Mouse (Mus musculus): ENCODE measurements around the gene Mxi1. TPM values are rescaled to one million over a fixed set of nuclear protein-coding genes. Genes with fewer than 3 reads are reported as not detected.

The Mxi1 gene
- 29.3 and 30.3 TPM in 2 replicates for polyA plus RNA-seq (2014; fragmentation: Nextera tagmentation; extraction: Ambion mirVana)

- WGBS, result under 1% methylated on average over 38 of the region's 38 CpGs
- H3K9ac ChIP-seq (replicated peaks; ENCODE audit: low read depth, low read length), result peak within 1 kb of the TSS; percentile 67
- no peaks in the 10 kb centered on the region for H3K9me3 ChIP-seq (ENCODE audit: control insufficient read depth, low read depth, low read length)
- no peaks in the 10 kb centered on the region for H3K36me3 ChIP-seq (ENCODE audit: control insufficient read depth, insufficient read depth, low read length)
- ATAC-seq (ENCODE audit: insufficient number of reproducible peaks, insufficient read depth, low FRiP score, low read depth), result peak; percentile 73
- peak within 1 kb of the TSS; percentile 74 for H3K4me3 ChIP-seq (ENCODE audit: low read depth, low read length)
- H3K4me1 ChIP-seq (ENCODE audit: control insufficient read depth, insufficient read depth, low read length), result peaks cover 11% of the 10 kb centered on the region; the same call in 1 of the 2 replicates
- H3K27me3 ChIP-seq (ENCODE audit: control insufficient read depth, insufficient read depth, low read length), result no peaks in the 10 kb centered on the region
- peak within 1 kb of the TSS; percentile 97 for H3K27ac ChIP-seq (ENCODE audit: low read length)
- peak within 1 kb of the TSS; percentile 97 for H3K4me2 ChIP-seq (replicated peaks; ENCODE audit: low read depth, low read length)
These were observed at the start of gene Mxi1 for GRCm38 (mm10) chr19:53310348-53310747. Mxi1 (plus strand) TSS chr19:53310518.

DNA sequence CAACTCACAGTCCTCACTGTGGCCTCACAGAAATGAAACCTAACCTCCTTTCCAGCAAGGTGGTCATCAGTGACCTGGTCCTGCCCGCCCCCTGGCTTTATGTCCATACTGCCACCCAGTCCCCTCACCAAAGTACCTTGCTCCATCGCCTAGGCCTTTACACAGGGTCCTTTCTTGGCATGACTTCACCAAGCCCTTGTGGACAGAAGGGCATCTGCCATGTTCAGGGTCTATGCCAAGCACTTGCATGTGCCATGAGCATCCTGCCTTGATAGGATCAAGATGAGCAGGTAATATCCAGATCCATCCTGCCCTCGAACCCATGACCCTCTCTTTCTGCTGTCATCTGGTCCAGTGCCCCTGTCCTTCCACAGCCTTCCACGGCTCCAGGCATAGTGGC is 49.5 kb upstream of the Mxi1 start:
- no peak overlapping the region for H3K4me2 ChIP-seq (replicated peaks; ENCODE audit: low read depth, low read length)
- no peaks in the 10 kb centered on the region for H3K9me3 ChIP-seq (ENCODE audit: control insufficient read depth, low read depth, low read length)
- H3K36me3 ChIP-seq (ENCODE audit: control insufficient read depth, insufficient read depth, low read length), result no peaks in the 10 kb centered on the region
- 0 out of 2 replicates have a peak, but pooled peaks cover 4% of the 10 kb centered on the region for H3K4me1 ChIP-seq (ENCODE audit: control insufficient read depth, insufficient read depth, low read length)
- no peak overlapping the region for H3K9ac ChIP-seq (replicated peaks; ENCODE audit: low read depth, low read length)
- no peaks in the 10 kb centered on the region for H3K27me3 ChIP-seq (ENCODE audit: control insufficient read depth, insufficient read depth, low read length)
- ATAC-seq (ENCODE audit: insufficient number of reproducible peaks, insufficient read depth, low FRiP score, low read depth), result no peak
- 85% methylated on average over 4 of the region's 4 CpGs for WGBS
- H3K27ac ChIP-seq (ENCODE audit: low read length), result no peak overlapping the region
- H3K4me3 ChIP-seq (ENCODE audit: low read depth, low read length), result no peak overlapping the region

- Histone ChIP-seq H3K9ac (replicated peaks; ENCODE audit: low read depth, low read length) (no peak overlapping the region), H3K4me2 (replicated peaks; ENCODE audit: low read depth, low read length) (no peak overlapping the region), H3K36me3 (ENCODE audit: control insufficient read depth, insufficient read depth, low read length) (no peaks in the 10 kb centered on the region), H3K9me3 (ENCODE audit: control insufficient read depth, low read depth, low read length) (no peaks in the 10 kb centered on the region), H3K4me3 (ENCODE audit: low read depth, low read length) (no peak overlapping the region), H3K27ac (ENCODE audit: low read length) (no peak overlapping the region), H3K27me3 (ENCODE audit: control insufficient read depth, insufficient read depth, low read length) (no peaks in the 10 kb centered on the region), H3K4me1 (ENCODE audit: control insufficient read depth, insufficient read depth, low read length) (0 out of 2 replicates have a peak, but pooled peaks cover 4% of the 10 kb centered on the region)
- WGBS, result 71% methylated on average over 7 of the region's 7 CpGs
- no peak for ATAC-seq (ENCODE audit: insufficient number of reproducible peaks, insufficient read depth, low FRiP score, low read depth)
These were observed 48.3 kb upstream of the Mxi1 start for GRCm38 (mm10) chr19:53262061-53262460.

- no peak overlapping the region for H3K4me2 ChIP-seq (replicated peaks; ENCODE audit: low read depth, low read length)
These were observed 46.2 kb upstream of the Mxi1 start for GRCm38 (mm10) chr19:53263859-53264733.

GRCm38 (mm10) chr19:53264821-53265727 is 45.2 kb upstream of the Mxi1 start:
- WGBS, result 49% methylated on average over 12 of the region's 12 CpGs

More at GRCm38 (mm10) chr19:53263859-53264733, 46.2 kb upstream of the Mxi1 start:
- 0 out of 2 replicates have a peak, but pooled peaks cover 4% of the 10 kb centered on the region for H3K4me1 ChIP-seq (ENCODE audit: control insufficient read depth, insufficient read depth, low read length)
- no peak for ATAC-seq (ENCODE audit: insufficient number of reproducible peaks, insufficient read depth, low FRiP score, low read depth)
- H3K9ac ChIP-seq (replicated peaks; ENCODE audit: low read depth, low read length), result no peak overlapping the region
- no peak overlapping the region for H3K27ac ChIP-seq (ENCODE audit: low read length)
- no peak overlapping the region for H3K4me3 ChIP-seq (ENCODE audit: low read depth, low read length)
- 42% methylated on average over 21 of the region's 23 CpGs for WGBS
- H3K9me3 ChIP-seq (ENCODE audit: control insufficient read depth, low read depth, low read length), result no peaks in the 10 kb centered on the region
- no peaks in the 10 kb centered on the region for H3K27me3 ChIP-seq (ENCODE audit: control insufficient read depth, insufficient read depth, low read length)
- H3K36me3 ChIP-seq (ENCODE audit: control insufficient read depth, insufficient read depth, low read length), result no peaks in the 10 kb centered on the region

DNA sequence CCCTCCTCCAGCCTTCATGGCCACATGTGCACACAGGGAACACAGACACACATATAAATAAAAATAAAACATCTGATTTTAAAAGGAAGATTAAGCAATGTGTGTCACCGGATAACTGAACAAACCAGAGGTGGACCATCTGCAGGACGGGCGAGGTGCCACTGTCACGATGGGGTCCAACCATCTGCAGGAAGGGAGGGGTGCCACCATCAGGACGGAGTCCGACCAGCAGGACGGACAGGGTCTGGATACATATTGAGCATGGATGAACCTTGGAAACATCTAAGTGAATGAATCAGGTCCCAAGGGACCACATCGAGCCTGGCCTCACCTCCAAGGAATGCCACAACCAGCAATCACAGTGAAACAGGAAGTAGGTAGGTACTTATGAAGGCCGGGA is 43.0 kb upstream of the Mxi1 start:
- no peak overlapping the region for H3K4me2 ChIP-seq (replicated peaks; ENCODE audit: low read depth, low read length)
- H3K27ac ChIP-seq (ENCODE audit: low read length), result no peak overlapping the region
- WGBS, result 87% methylated on average over 9 of the region's 9 CpGs
- no peaks in the 10 kb centered on the region for H3K27me3 ChIP-seq (ENCODE audit: control insufficient read depth, insufficient read depth, low read length)
- no peaks in the 10 kb centered on the region for H3K9me3 ChIP-seq (ENCODE audit: control insufficient read depth, low read depth, low read length)
- no peaks in the 10 kb centered on the region for H3K36me3 ChIP-seq (ENCODE audit: control insufficient read depth, insufficient read depth, low read length)
- H3K4me1 ChIP-seq (ENCODE audit: control insufficient read depth, insufficient read depth, low read length), result 0 out of 2 replicates have a peak, but pooled peaks cover 4% of the 10 kb centered on the region
- H3K4me3 ChIP-seq (ENCODE audit: low read depth, low read length), result no peak overlapping the region
- no peak for ATAC-seq (ENCODE audit: insufficient number of reproducible peaks, insufficient read depth, low FRiP score, low read depth)
- no peak overlapping the region for H3K9ac ChIP-seq (replicated peaks; ENCODE audit: low read depth, low read length)

More at GRCm38 (mm10) chr19:53264821-53265727, 45.2 kb upstream of the Mxi1 start:
- H3K9me3 ChIP-seq (ENCODE audit: control insufficient read depth, low read depth, low read length), result no peaks in the 10 kb centered on the region
- no peak overlapping the region for H3K9ac ChIP-seq (replicated peaks; ENCODE audit: low read depth, low read length)
- H3K27ac ChIP-seq (ENCODE audit: low read length), result no peak overlapping the region
- H3K4me3 ChIP-seq (ENCODE audit: low read depth, low read length), result no peak overlapping the region
- 0 out of 2 replicates have a peak, but pooled peaks cover 4% of the 10 kb centered on the region for H3K4me1 ChIP-seq (ENCODE audit: control insufficient read depth, insufficient read depth, low read length)
- no peak for ATAC-seq (ENCODE audit: insufficient number of reproducible peaks, insufficient read depth, low FRiP score, low read depth)
- no peaks in the 10 kb centered on the region for H3K36me3 ChIP-seq (ENCODE audit: control insufficient read depth, insufficient read depth, low read length)
- no peak overlapping the region for H3K4me2 ChIP-seq (replicated peaks; ENCODE audit: low read depth, low read length)
- no peaks in the 10 kb centered on the region for H3K27me3 ChIP-seq (ENCODE audit: control insufficient read depth, insufficient read depth, low read length)

GRCm38 (mm10) chr19:53273055-53273722 is 37.1 kb upstream of the Mxi1 start:
- Histone ChIP-seq H3K9me3 (ENCODE audit: control insufficient read depth, low read depth, low read length) (no peaks in the 10 kb centered on the region), H3K27me3 (ENCODE audit: control insufficient read depth, insufficient read depth, low read length) (no peaks in the 10 kb centered on the region), H3K4me1 (ENCODE audit: control insufficient read depth, insufficient read depth, low read length) (no peaks in the 10 kb centered on the region), H3K4me3 (ENCODE audit: low read depth, low read length) (no peak overlapping the region), H3K9ac (replicated peaks; ENCODE audit: low read depth, low read length) (no peak overlapping the region), H3K27ac (ENCODE audit: low read length) (no peak overlapping the region), H3K36me3 (ENCODE audit: control insufficient read depth, insufficient read depth, low read length) (no peaks in the 10 kb centered on the region), H3K4me2 (replicated peaks; ENCODE audit: low read depth, low read length) (no peak overlapping the region)
- no peak for ATAC-seq (ENCODE audit: insufficient number of reproducible peaks, insufficient read depth, low FRiP score, low read depth)
- WGBS, result 83% methylated on average over 17 of the region's 17 CpGs
